Mouse (Mus musculus): ENCODE measurements around the gene Cramp1l. TPM values are rescaled to one million over a fixed set of nuclear protein-coding genes. Genes with fewer than 3 reads are reported as not detected.
"Not testable (repeated sequence)": the region's sequence is repeated elsewhere in the genome, so short reads cannot be mapped to it uniquely, and the experiment has no call there.

The Cramp1l gene
- total RNA-seq, 4 experiments from 2014 or later = 9.4 to 11.3 (median 9.6) TPM

- no peak for DNase-seq (ENCODE audit: low spot score)
Measured at GRCm38 (mm10) chr17:24959371-24959770, 56.2 kb downstream of the Cramp1l start.

- no peak for DNase-seq (ENCODE audit: low spot score)
Measured at GRCm38 (mm10) chr17:24953291-24953690, 62.3 kb downstream of the Cramp1l start.

- no peak for DNase-seq (ENCODE audit: low spot score)
Measured at GRCm38 (mm10) chr17:24950671-24951070, 64.9 kb downstream of the Cramp1l start.

- DNase-seq (ENCODE audit: low spot score) = no peak
Measured at GRCm38 (mm10) chr17:24948204-24948603, 67.4 kb downstream of the Cramp1l start.

GRCm38 (mm10) chr17:24943589-24943988 lies 72.0 kb downstream of the Cramp1l start:
- not testable (repeated sequence) for DNase-seq (ENCODE audit: low spot score)

- no peak for DNase-seq (ENCODE audit: low spot score)
Measured at GRCm38 (mm10) chr17:24943036-24943435, 72.6 kb downstream of the Cramp1l start.

GRCm38 (mm10) chr17:24942453-24942852 lies 73.1 kb downstream of the Cramp1l start:
- peak; percentile 45 for DNase-seq (ENCODE audit: low spot score)

- no peak for DNase-seq (ENCODE audit: low spot score)
Measured at GRCm38 (mm10) chr17:24937266-24937665, 78.3 kb downstream of the Cramp1l start.

GRCm38 (mm10) chr17:24936259-24937237 lies 79.0 kb downstream of the Cramp1l start, which contains the start of gene Mapk8ip3:
Gene Mapk8ip3, minus strand, starts transcription at chr17:24936977.
- DNase-seq (ENCODE audit: low spot score) = peak; percentile 95

GRCm38 (mm10) chr17:24935666-24936065 lies 79.9 kb downstream of the Cramp1l start:
- DNase-seq (ENCODE audit: low spot score) = no peak

- DNase-seq (ENCODE audit: low spot score) = no peak
Measured at GRCm38 (mm10) chr17:24934926-24935325, 80.7 kb downstream of the Cramp1l start.

GRCm38 (mm10) chr17:24933163-24933562 lies 82.4 kb downstream of the Cramp1l start:
- no peak for DNase-seq (ENCODE audit: low spot score)

GRCm38 (mm10) chr17:24932431-24932830 lies 83.2 kb downstream of the Cramp1l start:
- DNase-seq (ENCODE audit: low spot score) = no peak

GRCm38 (mm10) chr17:24929506-24929905 lies 86.1 kb downstream of the Cramp1l start:
- DNase-seq (ENCODE audit: low spot score) = no peak

- no peak for DNase-seq (ENCODE audit: low spot score)
Measured at GRCm38 (mm10) chr17:24923246-24923645, 92.3 kb downstream of the Cramp1l start.

GRCm38 (mm10) chr17:24913984-24914383 lies 101.6 kb downstream of the Cramp1l start:
- DNase-seq (ENCODE audit: low spot score) = no peak

Other genes with a start within 250 kb of the Cramp1l start
- under 1 TPM in 1 of 4 experiments, not detected in 3; 0.19 TPM for gene Meiob, start 211.5 kb downstream of the Cramp1l start, total RNA-seq (2022)
- 10 to 100 TPM; 78.0 to 97.5 (median 87.2) TPM for gene Hagh, start 175.6 kb downstream of the Cramp1l start, total RNA-seq (2022)
- gene Fahd1, start 165.4 kb downstream of the Cramp1l start, total RNA-seq (2022) = 10 to 100 TPM; 85.1 to 94.4 (median 88.7) TPM
- 10 to 100 TPM in 2 of 4 experiments, 1 to 10 TPM in 2; 7.8 to 14.5 (median 11.1) TPM for gene Igfals, start 149.8 kb downstream of the Cramp1l start, total RNA-seq (2022)
- 10 to 100 TPM; 17.2 to 20.1 (median 19.2) TPM for gene Nubp2, start 129.4 kb downstream of the Cramp1l start, total RNA-seq (2022)
- 10 to 100 TPM; 25.8 to 29.3 (median 27.7) TPM for gene Spsb3, start 129.1 kb downstream of the Cramp1l start, total RNA-seq (2022)
- 10 to 100 TPM; 19.4 to 23.5 (median 21.1) TPM for gene Eme2, start 120.7 kb downstream of the Cramp1l start, total RNA-seq (2022)
- gene Mrps34, start 120.7 kb downstream of the Cramp1l start, total RNA-seq (2022) = 100 to 1,000 TPM in 2 of 4 experiments, 10 to 100 TPM in 2; 88.8 to 125 (median 109) TPM
- 10 to 100 TPM; 29.0 to 31.4 (median 29.5) TPM for gene Nme3, start 119.3 kb downstream of the Cramp1l start, total RNA-seq (2022)
- gene Mapk8ip3, start 78.8 kb downstream of the Cramp1l start, total RNA-seq (2022) = 10 to 100 TPM; 55.0 to 69.0 (median 62.5) TPM
- 10 to 100 TPM in 2 of 4 experiments, 1 to 10 TPM in 2; 6.4 to 12.8 (median 9.6) TPM for gene Jpt2, start 55.1 kb downstream of the Cramp1l start, total RNA-seq (2022)
- 1 to 10 TPM; 3.5 to 6.3 (median 4.5) TPM for gene Ift140, start 297 bp upstream of the Cramp1l start, total RNA-seq (2022)
- gene Tmem204, start 67.8 kb upstream of the Cramp1l start, total RNA-seq (2022) = 10 to 100 TPM; 29.7 to 45.6 (median 39.3) TPM
- gene Telo2, start 100.2 kb upstream of the Cramp1l start, total RNA-seq (2022) = 10 to 100 TPM; 10.8 to 15.7 (median 13.5) TPM
- gene Ptx4, start 105.0 kb upstream of the Cramp1l start, total RNA-seq (2022) = 1 to 10 TPM; 3.4 to 7.7 (median 4.5) TPM
- 10 to 100 TPM; 25.7 to 28.2 (median 27.1) TPM for gene Clcn7, start 117.6 kb upstream of the Cramp1l start, total RNA-seq (2022)
- gene Ccdc154, start 146.7 kb upstream of the Cramp1l start, total RNA-seq (2022) = not detected
- gene Gm38655, start 159.7 kb upstream of the Cramp1l start, total RNA-seq (2022) = not detected
- 10 to 100 TPM; 21.6 to 25.9 (median 22.5) TPM for gene BC003965, start 168.8 kb upstream of the Cramp1l start, total RNA-seq (2022)
- gene Unkl, start 172.6 kb upstream of the Cramp1l start, total RNA-seq (2022) = 10 to 100 TPM in 1 of 4 experiments, 1 to 10 TPM in 3; 7.0 to 11.2 (median 7.9) TPM
- gene Gnptg, start 224.3 kb upstream of the Cramp1l start, total RNA-seq (2022) = 10 to 100 TPM; 11.6 to 17.1 (median 14.5) TPM
- 10 to 100 TPM in 1 of 4 experiments, 1 to 10 TPM in 3; 6.2 to 10.5 (median 8.2) TPM for gene Tsr3, start 224.4 kb upstream of the Cramp1l start, total RNA-seq (2022)
- gene Baiap3, start 240.6 kb upstream of the Cramp1l start, total RNA-seq (2022) = 1 to 10 TPM in 1 of 4 experiments, under 1 TPM in 3; 0.52 to 1.5 (median 0.73) TPM